Comparison of ENCODE assay signal across 8 mouse cellular contexts in genomic region chr17:56153643-56154042, GRCm38 (mm10). TPM values are rescaled to one million over a fixed set of nuclear protein-coding genes. Genes with fewer than 3 reads are reported as not detected.
A peak's percentile ranks its signal among the peaks of the same experiment; 100 is the strongest.
DNase-seq lines count a peak whose midpoint lies in the region; ATAC-seq and TF ChIP-seq lines count a peak whose summit lies in the region.

No protein-coding gene starts in this region.

- no peaks in the 10 kb centered on the region for H3K36me3 ChIP-seq in forebrain, postnatal 0 days (ENCODE audit: insufficient read depth)
- H3K36me3 ChIP-seq in intestine, postnatal 0 days (ENCODE audit: control insufficient read depth, insufficient read depth) = no peaks in the 10 kb centered on the region
- no peaks in the 10 kb centered on the region for H3K36me3 ChIP-seq in stomach, postnatal 0 days (ENCODE audit: control insufficient read depth, insufficient read depth, low read length)

- no peaks in the 10 kb centered on the region for H3K9me3 ChIP-seq in forebrain, postnatal 0 days (ENCODE audit: low read length)
- no peaks in the 10 kb centered on the region for H3K9me3 ChIP-seq in intestine, postnatal 0 days (ENCODE audit: control insufficient read depth)
- no peaks in the 10 kb centered on the region for H3K9me3 ChIP-seq in stomach, postnatal 0 days (ENCODE audit: control insufficient read depth, low read length)

- no peak overlapping the region for H3K27ac ChIP-seq in forebrain, postnatal 0 days (ENCODE audit: low read depth, low read length)
- H3K27ac ChIP-seq in intestine, postnatal 0 days (ENCODE audit: low read depth, low read length) = no peak overlapping the region
- no peak overlapping the region for H3K27ac ChIP-seq in stomach, postnatal 0 days (replicated peaks)

- TF ChIP-seq CTCF in forebrain, postnatal 0 days (IDR thresholded peaks at IDR 0.05; ENCODE audit: low read depth) = no peak
- no peak for TF ChIP-seq CTCF in intestine, postnatal 0 days (IDR thresholded peaks at IDR 0.05; ENCODE audit: low read depth)
- TF ChIP-seq CTCF in stomach, postnatal 0 days (IDR thresholded peaks at IDR 0.05; ENCODE audit: low read depth) = no peak

- H3K27me3 ChIP-seq in forebrain, postnatal 0 days (ENCODE audit: insufficient read depth, low read length) = peaks cover 5% of the 10 kb centered on the region; the same call in 1 of the 2 replicates
- H3K27me3 ChIP-seq in intestine, postnatal 0 days (replicated peaks; ENCODE audit: control insufficient read depth, insufficient read depth, low read length) = peaks cover 28% of the 10 kb centered on the region
- 0 out of 2 replicates have a peak, but pooled peaks cover 2% of the 10 kb centered on the region for H3K27me3 ChIP-seq in stomach, postnatal 0 days (ENCODE audit: control insufficient read depth, insufficient read depth, low read length)

- ATAC-seq in forebrain, postnatal 0 days = peak; percentile 38; the same call in 1 of the 2 replicates
- ATAC-seq in intestine, postnatal 0 days = peak; percentile 73
- ATAC-seq in stomach, postnatal 0 days (ENCODE audit: low FRiP score, low TSS enrichment) = peak; percentile 68

- peak; percentile 52 to 67 for DNase-seq in cerebellum, postnatal 25 days
- DNase-seq in cerebellum, adult 9-10 months = no peak
- DNase-seq in MN1 (ENCODE audit: low spot score) = peak; percentile 99
- peak; percentile 36 for DNase-seq in forebrain, postnatal 0 days
- peak; percentile 82 for DNase-seq in lung, postnatal 10 days
- DNase-seq in stomach, postnatal 0 days (ENCODE audit: low spot score) = peak; percentile 83
- no peak for DNase-seq in thymus, postnatal 10 days (ENCODE audit: low spot score in 2 of 2)

- no peak overlapping the region for H3K4me2 ChIP-seq in forebrain, postnatal 0 days (ENCODE audit: low read depth)
- no peak overlapping the region for H3K4me2 ChIP-seq in intestine, postnatal 0 days (replicated peaks; ENCODE audit: low read depth)
- H3K4me2 ChIP-seq in stomach, postnatal 0 days (replicated peaks; ENCODE audit: low read depth) = no peak overlapping the region

- no peak overlapping the region for H3K4me3 ChIP-seq in forebrain, postnatal 0 days (ENCODE audit: low read depth, low read length)
- no peak overlapping the region for H3K4me3 ChIP-seq in intestine, postnatal 0 days (ENCODE audit: low read depth, low read length)
- H3K4me3 ChIP-seq in stomach, postnatal 0 days (ENCODE audit: low read depth, low read length) = no peak overlapping the region

- no peak for TF ChIP-seq EP300 in stomach, postnatal 0 days (optimal IDR thresholded peaks at IDR 0.05)

- no peaks in the 10 kb centered on the region for H3K4me1 ChIP-seq in forebrain, postnatal 0 days (ENCODE audit: insufficient read depth)
- H3K4me1 ChIP-seq in intestine, postnatal 0 days (replicated peaks; ENCODE audit: control insufficient read depth, insufficient read depth, low read length) = no peaks in the 10 kb centered on the region; the same call in 1 of the 2 replicates
- H3K4me1 ChIP-seq in stomach, postnatal 0 days (replicated peaks; ENCODE audit: control insufficient read depth, insufficient read depth) = no peaks in the 10 kb centered on the region

- 24% methylated on average over 9 of the region's 9 CpGs for WGBS in forebrain, postnatal 0 days
- WGBS in intestine, postnatal 0 days = 24% methylated on average over 9 of the region's 9 CpGs
- WGBS in stomach, postnatal 0 days = 28% methylated on average over 9 of the region's 9 CpGs

- H3K9ac ChIP-seq in forebrain, postnatal 0 days = no peak overlapping the region
- no peak overlapping the region for H3K9ac ChIP-seq in intestine, postnatal 0 days (ENCODE audit: low read depth, low read length)
- H3K9ac ChIP-seq in stomach, postnatal 0 days (ENCODE audit: low read length) = no peak overlapping the region

RNA-seq across cellular contexts. Expression of gene Tnfaip8l1, which starts 8.6 kb away (rescaled TPM):
- total RNA-seq in forebrain, postnatal 0 days (2014; rRNA removed) = 11.0 and 12.8 TPM in 2 replicates
- polyA plus RNA-seq in forebrain, postnatal 0 days (2015; fragmentation: Nextera tagmentation; extraction: Ambion mirVana) = 8.6 TPM in 2 replicates
- polyA plus RNA-seq in intestine, postnatal 0 days (2015; fragmentation: Nextera tagmentation; extraction: Ambion mirVana) = 4.6 and 5.1 TPM in 2 replicates
- 4.4 and 5.2 TPM in 2 replicates for polyA plus RNA-seq in stomach, postnatal 0 days (2015; fragmentation: Nextera tagmentation; extraction: Ambion mirVana)

RNA-seq across cellular contexts. Expression of gene Sema6b, which starts 13.5 kb away (rescaled TPM):
- 71.0 and 76.4 TPM in 2 replicates for total RNA-seq in forebrain, postnatal 0 days (2014; rRNA removed)
- polyA plus RNA-seq in forebrain, postnatal 0 days (2015; fragmentation: Nextera tagmentation; extraction: Ambion mirVana) = 15.6 and 18.1 TPM in 2 replicates
- polyA plus RNA-seq in intestine, postnatal 0 days (2015; fragmentation: Nextera tagmentation; extraction: Ambion mirVana) = 0.94 and 1.1 TPM in 2 replicates
- polyA plus RNA-seq in stomach, postnatal 0 days (2015; fragmentation: Nextera tagmentation; extraction: Ambion mirVana) = 0.31 and 0.39 TPM in 2 replicates

RNA-seq across cellular contexts. Expression of gene Mydgf, which starts 30.1 kb away (rescaled TPM):
- 52.3 and 65.1 TPM in 2 replicates for total RNA-seq in forebrain, postnatal 0 days (2014; rRNA removed)
- polyA plus RNA-seq in forebrain, postnatal 0 days (2015; fragmentation: Nextera tagmentation; extraction: Ambion mirVana) = 65.7 and 75.0 TPM in 2 replicates
- polyA plus RNA-seq in intestine, postnatal 0 days (2015; fragmentation: Nextera tagmentation; extraction: Ambion mirVana) = 83.5 and 90.5 TPM in 2 replicates
- 77.0 and 83.0 TPM in 2 replicates for polyA plus RNA-seq in stomach, postnatal 0 days (2015; fragmentation: Nextera tagmentation; extraction: Ambion mirVana)

RNA-seq across cellular contexts. Expression of gene Lrg1, which starts 31.8 kb away (rescaled TPM):
- total RNA-seq in forebrain, postnatal 0 days (2014; rRNA removed) = not detected in 2 replicates
- polyA plus RNA-seq in forebrain, postnatal 0 days (2015; fragmentation: Nextera tagmentation; extraction: Ambion mirVana) = 0.33 and 0.46 TPM in 2 replicates
- polyA plus RNA-seq in intestine, postnatal 0 days (2015; fragmentation: Nextera tagmentation; extraction: Ambion mirVana) = 3.6 and 3.9 TPM in 2 replicates
- 1.2 and 1.9 TPM in 2 replicates for polyA plus RNA-seq in stomach, postnatal 0 days (2015; fragmentation: Nextera tagmentation; extraction: Ambion mirVana)

RNA-seq across cellular contexts. Expression of gene Plin5, which starts 36.2 kb away (rescaled TPM):
- total RNA-seq in forebrain, postnatal 0 days (2014; rRNA removed) = 2.7 and 3.2 TPM in 2 replicates
- polyA plus RNA-seq in forebrain, postnatal 0 days (2015; fragmentation: Nextera tagmentation; extraction: Ambion mirVana) = 2.4 and 3.9 TPM in 2 replicates
- polyA plus RNA-seq in intestine, postnatal 0 days (2015; fragmentation: Nextera tagmentation; extraction: Ambion mirVana) = 0.10 TPM in 1 of 2 replicates, not detected in the other
- polyA plus RNA-seq in stomach, postnatal 0 days (2015; fragmentation: Nextera tagmentation; extraction: Ambion mirVana) = 0.48 and 0.65 TPM in 2 replicates

Comparison
In these comparisons a context has a peak if more than half of its experiments do, and no peak if none do; other contexts are left out.
1. DNase-seq: peak in cerebellum, postnatal 25 days (2 of 2), MN1 (single experiment), forebrain, postnatal 0 days (single experiment), lung, postnatal 10 days (single experiment) and stomach, postnatal 0 days (single experiment); none in cerebellum, adult 9-10 months (single experiment) and thymus, postnatal 10 days (0 of 2).
2. Peak in every context shown above with its lines, with median percentiles within 50 percentile points of each other: ATAC-seq.